Mouse (Mus musculus) erythroblast, embryonic 14.5 days (primary cell): Measurements from ENCODE around the gene Gas6.

Experiments
- GATA1 ChIP-seq: IDR thresholded peaks from 2 replicates; pipeline ENCODE4 v1.6.1; 2012; ENCODE audit warnings: low read length, inconsistent platforms, mixed read lengths
- TAL1 ChIP-seq: IDR thresholded peaks from 3 replicates; pipeline ENCODE4 v1.6.1; 2012; ENCODE audit warnings: low read length, inconsistent platforms, mixed read lengths

GRCm38 (mm10) chr8:13461843-13462242 is 32.4 kb downstream of the Gas6 start:
- TF ChIP-seq GATA1 (no peak), TAL1 (no peak)
